Mouse (Mus musculus): ENCODE measurements around the gene Gm12695. TPM values are rescaled to one million over a fixed set of nuclear protein-coding genes. Genes with fewer than 3 reads are reported as not detected.
A peak's percentile ranks its signal among the peaks of the same experiment; 100 is the strongest.

Gene Gm12695
- not detected in 2 replicates for polyA plus RNA-seq (2014; fragmentation: Nextera tagmentation; extraction: Ambion mirVana)

GRCm38 (mm10) chr4:96785086-96785485 lies at the start of gene Gm12695:
Gene Gm12695 (minus strand): TSS chr4:96785186.
- DNase-seq (ENCODE audit: low spot score) (no peak), ATAC-seq (replicated peaks; ENCODE audit: insufficient number of reproducible peaks, low FRiP score, low TSS enrichment, low read depth) (no peak)
- WGBS: 90% methylated on average over 3 of the region's 3 CpGs
- Histone ChIP-seq H3K4me2 (ENCODE audit: low read depth, low read length) (no peak within 1 kb of the TSS), H3K4me1 (ENCODE audit: control insufficient read depth, insufficient read depth, low read length) (no peaks in the 10 kb centered on the region), H3K9me3 (replicated peaks; ENCODE audit: control insufficient read depth, low read length) (no peaks in the 10 kb centered on the region), H3K27ac (replicated peaks; ENCODE audit: low read depth, low read length) (no peak within 1 kb of the TSS), H3K9ac (replicated peaks; ENCODE audit: low read length) (no peak within 1 kb of the TSS), H3K4me3 (ENCODE audit: low read depth, low read length) (no peak within 1 kb of the TSS), H3K27me3 (ENCODE audit: control insufficient read depth, insufficient read depth, low read length) (no peaks in the 10 kb centered on the region), H3K36me3 (replicated peaks; ENCODE audit: control insufficient read depth, insufficient read depth, low read depth, low read length) (no peaks in the 10 kb centered on the region)

GRCm38 (mm10) chr4:96825540-96826045 lies 40.6 kb upstream of the Gm12695 start:
- no peak overlapping the region for H3K4me2 ChIP-seq (ENCODE audit: low read depth, low read length)
- no peak overlapping the region for H3K4me3 ChIP-seq (ENCODE audit: low read depth, low read length)
- no peak for DNase-seq (ENCODE audit: low spot score)
- no peaks in the 10 kb centered on the region for H3K27me3 ChIP-seq (ENCODE audit: control insufficient read depth, insufficient read depth, low read length)
- H3K4me1 ChIP-seq (ENCODE audit: control insufficient read depth, insufficient read depth, low read length): no peaks in the 10 kb centered on the region
- H3K27ac ChIP-seq (replicated peaks; ENCODE audit: low read depth, low read length): no peak overlapping the region
- H3K9ac ChIP-seq (replicated peaks; ENCODE audit: low read length): no peak overlapping the region
- ATAC-seq (replicated peaks; ENCODE audit: insufficient number of reproducible peaks, low FRiP score, low TSS enrichment, low read depth): no peak
- WGBS: 81% methylated on average over 4 of the region's 4 CpGs
- no peaks in the 10 kb centered on the region for H3K9me3 ChIP-seq (replicated peaks; ENCODE audit: control insufficient read depth, low read length)
- no peaks in the 10 kb centered on the region for H3K36me3 ChIP-seq (replicated peaks; ENCODE audit: control insufficient read depth, insufficient read depth, low read depth, low read length)

- H3K27ac ChIP-seq (replicated peaks; ENCODE audit: low read depth, low read length): no peak overlapping the region
- WGBS: 76% methylated on average over 6 of the region's 6 CpGs
- ATAC-seq (replicated peaks; ENCODE audit: insufficient number of reproducible peaks, low FRiP score, low TSS enrichment, low read depth) (no peak), DNase-seq (ENCODE audit: low spot score) (no peak)
- H3K27me3 ChIP-seq (ENCODE audit: control insufficient read depth, insufficient read depth, low read length): no peaks in the 10 kb centered on the region
- no peaks in the 10 kb centered on the region for H3K9me3 ChIP-seq (replicated peaks; ENCODE audit: control insufficient read depth, low read length)
- no peaks in the 10 kb centered on the region for H3K4me1 ChIP-seq (ENCODE audit: control insufficient read depth, insufficient read depth, low read length)
- no peaks in the 10 kb centered on the region for H3K36me3 ChIP-seq (replicated peaks; ENCODE audit: control insufficient read depth, insufficient read depth, low read depth, low read length)
- H3K4me2 ChIP-seq (ENCODE audit: low read depth, low read length): no peak overlapping the region
- no peak overlapping the region for H3K4me3 ChIP-seq (ENCODE audit: low read depth, low read length)
- H3K9ac ChIP-seq (replicated peaks; ENCODE audit: low read length): no peak overlapping the region
Observed at GRCm38 (mm10) chr4:96806824-96807808, 22.1 kb upstream of the Gm12695 start.

- no peaks in the 10 kb centered on the region for H3K9me3 ChIP-seq (replicated peaks; ENCODE audit: control insufficient read depth, low read length)
- DNase-seq (ENCODE audit: low spot score) (peak; percentile 70), ATAC-seq (replicated peaks; ENCODE audit: insufficient number of reproducible peaks, low FRiP score, low TSS enrichment, low read depth) (no peak)
- no peak overlapping the region for H3K9ac ChIP-seq (replicated peaks; ENCODE audit: low read length)
- no peak overlapping the region for H3K27ac ChIP-seq (replicated peaks; ENCODE audit: low read depth, low read length)
- no peaks in the 10 kb centered on the region for H3K27me3 ChIP-seq (ENCODE audit: control insufficient read depth, insufficient read depth, low read length)
- WGBS: 43% methylated on average over 7 of the region's 7 CpGs
- H3K36me3 ChIP-seq (replicated peaks; ENCODE audit: control insufficient read depth, insufficient read depth, low read depth, low read length): no peaks in the 10 kb centered on the region
- H3K4me3 ChIP-seq (ENCODE audit: low read depth, low read length): no peak overlapping the region
- no peak overlapping the region for H3K4me2 ChIP-seq (ENCODE audit: low read depth, low read length)
- no peaks in the 10 kb centered on the region for H3K4me1 ChIP-seq (ENCODE audit: control insufficient read depth, insufficient read depth, low read length)
Observed at GRCm38 (mm10) chr4:96799380-96800157, 14.6 kb upstream of the Gm12695 start.

GRCm38 (mm10) chr4:96797583-96797982 lies 12.6 kb upstream of the Gm12695 start:
- no peak overlapping the region for H3K9ac ChIP-seq (replicated peaks; ENCODE audit: low read length)
- H3K4me1 ChIP-seq (ENCODE audit: control insufficient read depth, insufficient read depth, low read length): no peaks in the 10 kb centered on the region
- H3K27me3 ChIP-seq (ENCODE audit: control insufficient read depth, insufficient read depth, low read length): no peaks in the 10 kb centered on the region
- 81% methylated on average over 1 of the region's 1 CpGs for WGBS
- H3K36me3 ChIP-seq (replicated peaks; ENCODE audit: control insufficient read depth, insufficient read depth, low read depth, low read length): no peaks in the 10 kb centered on the region
- H3K9me3 ChIP-seq (replicated peaks; ENCODE audit: control insufficient read depth, low read length): no peaks in the 10 kb centered on the region
- DNase-seq (ENCODE audit: low spot score) (no peak), ATAC-seq (replicated peaks; ENCODE audit: insufficient number of reproducible peaks, low FRiP score, low TSS enrichment, low read depth) (no peak)
- no peak overlapping the region for H3K4me3 ChIP-seq (ENCODE audit: low read depth, low read length)
- H3K27ac ChIP-seq (replicated peaks; ENCODE audit: low read depth, low read length): no peak overlapping the region
- no peak overlapping the region for H3K4me2 ChIP-seq (ENCODE audit: low read depth, low read length)

- Histone ChIP-seq H3K4me3 (ENCODE audit: low read depth, low read length) (no peak overlapping the region), H3K27ac (replicated peaks; ENCODE audit: low read depth, low read length) (no peak overlapping the region), H3K27me3 (ENCODE audit: control insufficient read depth, insufficient read depth, low read length) (no peaks in the 10 kb centered on the region), H3K9ac (replicated peaks; ENCODE audit: low read length) (no peak overlapping the region), H3K4me1 (ENCODE audit: control insufficient read depth, insufficient read depth, low read length) (no peaks in the 10 kb centered on the region), H3K4me2 (ENCODE audit: low read depth, low read length) (no peak overlapping the region), H3K9me3 (replicated peaks; ENCODE audit: control insufficient read depth, low read length) (no peaks in the 10 kb centered on the region), H3K36me3 (replicated peaks; ENCODE audit: control insufficient read depth, insufficient read depth, low read depth, low read length) (no peaks in the 10 kb centered on the region)
- no peak for DNase-seq (ENCODE audit: low spot score)
- ATAC-seq (replicated peaks; ENCODE audit: insufficient number of reproducible peaks, low FRiP score, low TSS enrichment, low read depth): no peak
Observed at GRCm38 (mm10) chr4:96791301-96791700, 6.3 kb upstream of the Gm12695 start.

GRCm38 (mm10) chr4:96789905-96790304 lies 4.9 kb upstream of the Gm12695 start:
- Histone ChIP-seq H3K4me3 (ENCODE audit: low read depth, low read length) (no peak overlapping the region), H3K4me2 (ENCODE audit: low read depth, low read length) (no peak overlapping the region), H3K9me3 (replicated peaks; ENCODE audit: control insufficient read depth, low read length) (no peaks in the 10 kb centered on the region), H3K27ac (replicated peaks; ENCODE audit: low read depth, low read length) (no peak overlapping the region), H3K36me3 (replicated peaks; ENCODE audit: control insufficient read depth, insufficient read depth, low read depth, low read length) (no peaks in the 10 kb centered on the region), H3K9ac (replicated peaks; ENCODE audit: low read length) (no peak overlapping the region), H3K4me1 (ENCODE audit: control insufficient read depth, insufficient read depth, low read length) (no peaks in the 10 kb centered on the region), H3K27me3 (ENCODE audit: control insufficient read depth, insufficient read depth, low read length) (no peaks in the 10 kb centered on the region)
- ATAC-seq (replicated peaks; ENCODE audit: insufficient number of reproducible peaks, low FRiP score, low TSS enrichment, low read depth): no peak
- WGBS: 67% methylated on average over 3 of the region's 3 CpGs
- DNase-seq (ENCODE audit: low spot score): no peak

Data from embryonic facial prominence, embryonic 11.5 days (tissue).